Mouse (Mus musculus): ENCODE measurements at regions not wholly inside any gene's neighbourhood (a gene's known extent, or its start where the extent isn't known, plus 50 kb on each side); places are given as distances from the start of the nearest gene placed in this dataset.

GRCm38 (mm10) chr10:84296168-84296567, 144.2 kb downstream of the Nuak1 start:
- TF ChIP-seq POLR2A (IDR thresholded peaks at IDR 0.05; ENCODE audit: borderline replicate concordance, control insufficient read depth, low read depth, low read length): no peak
- no peak for TF ChIP-seq CTCF (IDR thresholded peaks at IDR 0.05; ENCODE audit: control insufficient read depth, insufficient read depth, low read length)

Data from bone marrow, adult 2 months (tissue).